Mouse (Mus musculus) layer of hippocampus, postnatal 25 days (tissue): ENCODE measurements around the gene Bach2. TPM values are rescaled to one million over a fixed set of nuclear protein-coding genes. Genes with fewer than 3 reads are reported as not detected.
A peak's percentile ranks its signal among the peaks of the same experiment; 100 is the strongest.

Source experiments
- DNase-seq, 2 experiments: peaks; one replicate each; pipeline ENCODE4 v3.0.0; 2022; ENCODE audit warnings: mixed read lengths in 2 of 2, low spot score in 1 of 2; ENCODE audit errors: extremely low spot score in 1 of 2
- total RNA-seq, 2 experiments: library from RNA; stranded (reverse); gene quantifications; 2 replicates each; pipeline ENCODE4 v1.2.3; 2021

Bach2 gene
- total RNA-seq, 2 experiments from 2014 or later, result 9.8 to 17.5 TPM

- no peak for DNase-seq
Measured at GRCm38 (mm10) chr4:32579850-32580249, 341.2 kb downstream of the Bach2 start.

GRCm38 (mm10) chr4:32584181-32584580, 345.6 kb downstream of the Bach2 start:
- no peak for DNase-seq

GRCm38 (mm10) chr4:32586596-32586995, 348.0 kb downstream of the Bach2 start:
- DNase-seq, result peak in 1 of 2 experiments; percentile 67

GRCm38 (mm10) chr4:32587543-32587942, 348.9 kb downstream of the Bach2 start:
- no peak for DNase-seq

- no peak for DNase-seq
Measured at GRCm38 (mm10) chr4:32588237-32588636, 349.6 kb downstream of the Bach2 start.

GRCm38 (mm10) chr4:32601135-32601534, 362.5 kb downstream of the Bach2 start:
- DNase-seq, result peak in 1 of 2 experiments; percentile 44

- no peak for DNase-seq
Measured at GRCm38 (mm10) chr4:32602660-32603059, 364.1 kb downstream of the Bach2 start, which contains the start of gene Gja10. Gja10 (minus strand) TSS chr4:32602760.

- peak; percentile 94 for DNase-seq
Measured at GRCm38 (mm10) chr4:32615034-32615881, 376.7 kb downstream of the Bach2 start, which contains the start of gene Casp8ap2. Casp8ap2 (plus strand) TSS chr4:32615451.

- no peak for DNase-seq
Measured at GRCm38 (mm10) chr4:32621637-32622036, 383.0 kb downstream of the Bach2 start.
